33 mouse cellular contexts compared by ENCODE assay signal in genomic region chr9:32603097-32603496, GRCm38 (mm10). TPM values are rescaled to one million over a fixed set of nuclear protein-coding genes. Genes with fewer than 3 reads are reported as not detected.
DNase-seq lines count a peak whose midpoint lies in the region; ATAC-seq lines count a peak whose summit lies in the region.
"Had no signal": no experiment of that assay in that cellular context is flagged by ENCODE, and none has a peak within 500 bp of the region (broad histone marks: within the 10 kb centered on the region; RNA-seq: fewer than 3 reads in every experiment).

No protein-coding gene starts in this region.

- H3K4me3 ChIP-seq in megakaryocyte, embryonic 14.5 days (replicated peaks) = peak overlapping the region; percentile 19
- H3K4me3 ChIP-seq in liver, embryonic 11.5 days (ENCODE audit: low read depth, low read length) = no peak overlapping the region
- no peak overlapping the region for H3K4me3 ChIP-seq in liver, embryonic 16.5 days (ENCODE audit: low read depth, low read length)
- H3K4me3 ChIP-seq: embryonic facial prominence, embryonic 10.5 days; embryonic facial prominence, embryonic 15.5 days; forebrain, embryonic 12.5 days; hindbrain, embryonic 10.5 days; hindbrain, embryonic 15.5 days; intestine, embryonic 15.5 days; left cerebral cortex, adult 2 months; limb, embryonic 12.5 days; midbrain, embryonic 10.5 days; midbrain, embryonic 15.5 days had no signal

- H3K27me3 ChIP-seq in megakaryocyte, embryonic 14.5 days (replicated peaks) = peaks cover 15% of the 10 kb centered on the region
- no peaks in the 10 kb centered on the region for H3K27me3 ChIP-seq in liver, embryonic 11.5 days (replicated peaks; ENCODE audit: control insufficient read depth, insufficient read depth, low read length)
- H3K27me3 ChIP-seq in liver, embryonic 16.5 days (ENCODE audit: control insufficient read depth, insufficient read depth, low read depth, low read length) = no peaks in the 10 kb centered on the region
- H3K27me3 ChIP-seq: embryonic facial prominence, embryonic 15.5 days; intestine, embryonic 15.5 days had no signal

- H3K9me3 ChIP-seq in megakaryocyte, embryonic 14.5 days = no peaks in the 10 kb centered on the region
- H3K9me3 ChIP-seq in liver, embryonic 11.5 days (ENCODE audit: control insufficient read depth, low read length) = no peaks in the 10 kb centered on the region
- no peaks in the 10 kb centered on the region for H3K9me3 ChIP-seq in liver, embryonic 16.5 days (replicated peaks; ENCODE audit: control insufficient read depth, low read length)
- H3K9me3 ChIP-seq: embryonic facial prominence, embryonic 10.5 days; embryonic facial prominence, embryonic 15.5 days; forebrain, embryonic 12.5 days; hindbrain, embryonic 10.5 days; hindbrain, embryonic 15.5 days; intestine, embryonic 15.5 days; limb, embryonic 12.5 days; midbrain, embryonic 10.5 days; midbrain, embryonic 15.5 days had no signal

- WGBS in liver, embryonic 11.5 days = 46% methylated on average over 7 of the region's 7 CpGs
- WGBS in liver, embryonic 16.5 days (ENCODE audit: insufficient replicate concordance) = 25% methylated on average over 7 of the region's 7 CpGs

- H3K36me3 ChIP-seq in megakaryocyte, embryonic 14.5 days (replicated peaks; ENCODE audit: low read length) = no peaks in the 10 kb centered on the region
- H3K36me3 ChIP-seq in liver, embryonic 11.5 days (ENCODE audit: control insufficient read depth, insufficient read depth, low read length) = no peaks in the 10 kb centered on the region
- H3K36me3 ChIP-seq in liver, embryonic 16.5 days (ENCODE audit: control insufficient read depth, insufficient read depth) = no peaks in the 10 kb centered on the region
- H3K36me3 ChIP-seq: embryonic facial prominence, embryonic 10.5 days; embryonic facial prominence, embryonic 15.5 days; forebrain, embryonic 12.5 days; hindbrain, embryonic 10.5 days; hindbrain, embryonic 15.5 days; intestine, embryonic 15.5 days; limb, embryonic 12.5 days; midbrain, embryonic 10.5 days; midbrain, embryonic 15.5 days had no signal

- no peak for ATAC-seq in megakaryocyte, adult 5-6 weeks (ENCODE audit: poor library complexity, severe bottlenecking)
- ATAC-seq in liver, embryonic 11.5 days (replicated peaks; ENCODE audit: low FRiP score) = peak; percentile 57
- ATAC-seq in liver, embryonic 16.5 days (ENCODE audit: low read depth) = peak; percentile 53
- ATAC-seq: CD4-positive, CD25-positive, alpha-beta regulatory T cell, adult 4 months; forebrain, postnatal 0 days; intestine, embryonic 15.5 days; lung, postnatal 0 days; midbrain, embryonic 15.5 days had no signal

- H3K27ac ChIP-seq in liver, embryonic 11.5 days (ENCODE audit: low read depth, low read length) = no peak overlapping the region
- no peak overlapping the region for H3K27ac ChIP-seq in liver, embryonic 16.5 days (ENCODE audit: low read length)
- H3K27ac ChIP-seq: embryonic facial prominence, embryonic 10.5 days; embryonic facial prominence, embryonic 15.5 days; forebrain, embryonic 12.5 days; hindbrain, embryonic 10.5 days; hindbrain, embryonic 15.5 days; intestine, embryonic 15.5 days; left cerebral cortex, adult 2 months; limb, embryonic 12.5 days; midbrain, embryonic 10.5 days; midbrain, embryonic 15.5 days; stomach, postnatal 0 days had no signal

- no peak for DNase-seq in liver, embryonic 11.5 days (ENCODE audit: low spot score)
- DNase-seq in left cerebral cortex, adult 18-20 months (ENCODE audit: low spot score in 2 of 2) = no peak
- no peak for DNase-seq in thymus, postnatal 10 days (ENCODE audit: low spot score in 2 of 2)
- DNase-seq in embryo, embryonic 10 days (ENCODE audit: low spot score) = no peak
- DNase-seq: adrenal gland, postnatal 10 days; cerebellum, adult 18-20 months; cerebellum, postnatal 10 days; forebrain, postnatal 0 days; gastrocnemius, postnatal 10 days; heart, postnatal 14 days; kidney, adult 8-10 months; kidney, postnatal 10 days; lung, adult 18-20 months; lung, postnatal 4 days; right cerebral cortex, postnatal 25 days; thymus, adult 18-20 months; thymus, postnatal 36 days had no signal

- H3K9ac ChIP-seq in liver, embryonic 11.5 days (ENCODE audit: low read depth, low read length) = 0 out of 2 replicates have a peak overlapping the region, but pooled peaks have one; percentile 6
- no peak overlapping the region for H3K9ac ChIP-seq in liver, embryonic 16.5 days (ENCODE audit: low read depth, low read length)
- H3K9ac ChIP-seq: embryonic facial prominence, embryonic 15.5 days; forebrain, embryonic 12.5 days; forebrain, postnatal 0 days; hindbrain, embryonic 15.5 days; intestine, embryonic 15.5 days; limb, embryonic 12.5 days; midbrain, embryonic 15.5 days had no signal

- peaks cover 65% of the 10 kb centered on the region for H3K4me1 ChIP-seq in megakaryocyte, embryonic 14.5 days
- H3K4me1 ChIP-seq in liver, embryonic 11.5 days (replicated peaks; ENCODE audit: control insufficient read depth, insufficient read depth, low read length) = peaks cover 17% of the 10 kb centered on the region
- peaks cover 37% of the 10 kb centered on the region for H3K4me1 ChIP-seq in liver, embryonic 16.5 days (ENCODE audit: control insufficient read depth, low read depth, low read length)
- H3K4me1 ChIP-seq: embryonic facial prominence, embryonic 15.5 days; hindbrain, embryonic 15.5 days; midbrain, embryonic 15.5 days had no signal

- no peak overlapping the region for H3K4me2 ChIP-seq in liver, embryonic 11.5 days
- H3K4me2 ChIP-seq in liver, embryonic 16.5 days (ENCODE audit: low read depth, low read length) = no peak overlapping the region
- H3K4me2 ChIP-seq: embryonic facial prominence, embryonic 15.5 days; forebrain, embryonic 12.5 days; hindbrain, embryonic 15.5 days; intestine, embryonic 15.5 days; limb, embryonic 12.5 days; midbrain, embryonic 15.5 days had no signal

RNA-seq across cellular contexts. Expression of gene Ets1, which starts 32.9 kb away (rescaled TPM):
- 0.09 TPM in 1 of 2 replicates, not detected in the other for polyA plus RNA-seq in megakaryocyte, embryonic 14.5 days (2012; ENCODE audit: insufficient read depth, low replicate concordance)
- total RNA-seq in megakaryocyte, adult 5-6 weeks (2015) = 8.6 and 16.8 TPM in 2 replicates
- 29.5 and 33.1 TPM in 2 replicates for total RNA-seq in megakaryocyte, adult 5-6 weeks (2017)
- polyA plus RNA-seq in liver, embryonic 11.5 days (2014; fragmentation: Nextera tagmentation; extraction: Ambion mirVana) = 31.4 and 35.8 TPM in 2 replicates
- polyA plus RNA-seq in liver, embryonic 16.5 days (2015; fragmentation: Nextera tagmentation; extraction: Ambion mirVana) = 15.9 and 16.5 TPM in 2 replicates
- total RNA-seq in left cerebral cortex, adult 18-20 months (2021) = 1 to 10 TPM; 8.7 to 9.8 TPM

Comparison
In these comparisons a context has a peak if more than half of its experiments do, and no peak if none do; other contexts are left out.
1. RNA of gene Ets1, which starts 32.9 kb away (polyA plus RNA-seq): 31.4 to 35.8 TPM in liver, embryonic 11.5 days and 15.9 to 16.5 TPM in liver, embryonic 16.5 days; 0.09 TPM in megakaryocyte, embryonic 14.5 days; every median in the first group is over 10 times any median in the second.